ENCODE assay signal across 30 mouse cellular contexts in the genomic region with DNA sequence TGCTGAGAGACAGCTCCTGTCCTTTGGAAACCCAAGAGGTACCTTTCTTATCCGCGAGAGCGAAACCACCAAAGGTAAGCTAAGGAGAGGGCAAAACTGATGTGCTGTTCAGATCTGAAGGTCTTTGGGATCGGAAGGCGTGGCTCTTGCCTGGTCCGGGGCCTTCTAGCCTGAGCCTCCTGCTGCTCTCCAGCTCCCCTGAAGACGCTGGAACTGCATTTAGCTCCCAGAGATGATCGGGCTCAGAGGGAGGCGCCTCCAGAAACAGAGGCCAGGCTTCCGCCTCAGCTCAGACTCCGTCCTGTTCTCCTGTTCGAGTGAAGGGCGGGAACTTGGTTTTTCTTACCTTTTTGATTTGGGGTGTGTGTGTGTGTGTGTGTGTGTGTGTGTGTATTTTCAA.
DNase-seq lines count a peak whose midpoint lies in the region; ATAC-seq and TF ChIP-seq lines count a peak whose summit lies in the region.
"Had no signal": no experiment of that assay in that cellular context is flagged by ENCODE, and none has a peak within 500 bp of the region (broad histone marks: within the 10 kb centered on the region; RNA-seq: fewer than 3 reads in every experiment).

No protein-coding gene starts in this region.

- no peaks in the 10 kb centered on the region for H3K9me3 ChIP-seq in hindbrain, embryonic 15.5 days
- H3K9me3 ChIP-seq in hindbrain, postnatal 0 days (ENCODE audit: low read length) = no peaks in the 10 kb centered on the region
- H3K9me3 ChIP-seq in stomach, embryonic 14.5 days (ENCODE audit: control insufficient read depth, low read depth, low read length) = no peaks in the 10 kb centered on the region
- H3K9me3 ChIP-seq in stomach, postnatal 0 days (ENCODE audit: control insufficient read depth, low read length) = no peaks in the 10 kb centered on the region
- no peaks in the 10 kb centered on the region for H3K9me3 ChIP-seq in midbrain, embryonic 16.5 days (replicated peaks; ENCODE audit: control insufficient read depth, low read length, poor library complexity, severe bottlenecking)
- H3K9me3 ChIP-seq: embryonic facial prominence, embryonic 15.5 days; heart, embryonic 12.5 days; limb, embryonic 13.5 days; liver, embryonic 12.5 days; midbrain, embryonic 12.5 days; stomach, embryonic 15.5 days had no signal

- no peak for DNase-seq in hindbrain, postnatal 0 days (ENCODE audit: low spot score)
- DNase-seq in stomach, postnatal 0 days (ENCODE audit: low spot score) = no peak
- DNase-seq in layer of hippocampus, adult 18-20 months (ENCODE audit: low spot score in 2 of 2) = no peak
- DNase-seq in right cerebral cortex, postnatal 4 days = no peak
- DNase-seq: adrenal gland, postnatal 25 days; cerebellum, adult 8-10 months; cerebellum, postnatal 36 days; embryo, embryonic 11 days; gastrocnemius, postnatal 25 days; heart, adult 18-20 months; heart, postnatal 10 days; kidney, adult 9 months; kidney, postnatal 25 days; lung, adult 18-20 months; lung, postnatal 10 days; retina, postnatal 1 day; right cerebral cortex, postnatal 25 days; thymus, adult 18-20 months; thymus, postnatal 4 days had no signal

- 88% methylated on average over 13 of the region's 13 CpGs for WGBS in hindbrain, embryonic 15.5 days
- WGBS in hindbrain, postnatal 0 days = 85% methylated on average over 13 of the region's 13 CpGs
- 93% methylated on average over 13 of the region's 13 CpGs for WGBS in stomach, embryonic 14.5 days
- WGBS in stomach, postnatal 0 days = 87% methylated on average over 13 of the region's 13 CpGs
- WGBS in midbrain, embryonic 16.5 days = 86% methylated on average over 13 of the region's 13 CpGs

- ATAC-seq in hindbrain, embryonic 15.5 days (ENCODE audit: low FRiP score, low read depth) = no peak
- ATAC-seq in hindbrain, postnatal 0 days = no peak
- ATAC-seq in stomach, embryonic 14.5 days (ENCODE audit: insufficient number of reproducible peaks, insufficient read depth, low FRiP score, low read depth) = no peak
- ATAC-seq in stomach, postnatal 0 days (ENCODE audit: low FRiP score, low TSS enrichment) = no peak
- no peak for ATAC-seq in midbrain, embryonic 16.5 days
- ATAC-seq: forebrain, embryonic 16.5 days; inflammation-experienced regulatory T-cells, adult 6 months; liver, embryonic 12.5 days had no signal

- H3K27ac ChIP-seq in hindbrain, embryonic 15.5 days (replicated peaks) = peak overlapping the region; percentile 66
- H3K27ac ChIP-seq in hindbrain, postnatal 0 days = no peak overlapping the region
- H3K27ac ChIP-seq in stomach, embryonic 14.5 days (ENCODE audit: low read length) = peak overlapping the region; percentile 24; the same call in 1 of the 2 replicates
- H3K27ac ChIP-seq in stomach, postnatal 0 days (replicated peaks) = no peak overlapping the region
- H3K27ac ChIP-seq in midbrain, embryonic 16.5 days (ENCODE audit: low read length) = 0 out of 2 replicates have a peak overlapping the region, but pooled peaks have one; percentile 29
- H3K27ac ChIP-seq: embryonic facial prominence, embryonic 15.5 days; limb, embryonic 13.5 days; liver, embryonic 12.5 days had no signal

- no peak overlapping the region for H3K9ac ChIP-seq in hindbrain, embryonic 15.5 days
- H3K9ac ChIP-seq in hindbrain, postnatal 0 days (replicated peaks; ENCODE audit: low read length) = no peak overlapping the region
- no peak overlapping the region for H3K9ac ChIP-seq in stomach, embryonic 14.5 days (replicated peaks; ENCODE audit: low read depth, low read length)
- H3K9ac ChIP-seq in stomach, postnatal 0 days (ENCODE audit: low read length) = no peak overlapping the region
- H3K9ac ChIP-seq in midbrain, embryonic 16.5 days (ENCODE audit: low read depth, low read length) = no peak overlapping the region
- H3K9ac ChIP-seq: embryonic facial prominence, embryonic 15.5 days; heart, embryonic 12.5 days; limb, embryonic 13.5 days; liver, embryonic 12.5 days; midbrain, embryonic 12.5 days; stomach, embryonic 15.5 days had no signal

- no peak overlapping the region for H3K4me3 ChIP-seq in hindbrain, embryonic 15.5 days
- H3K4me3 ChIP-seq in hindbrain, postnatal 0 days (ENCODE audit: low read length) = no peak overlapping the region
- no peak overlapping the region for H3K4me3 ChIP-seq in stomach, embryonic 14.5 days (ENCODE audit: low read depth, low read length)
- H3K4me3 ChIP-seq in stomach, postnatal 0 days (ENCODE audit: low read depth, low read length) = no peak overlapping the region
- H3K4me3 ChIP-seq in midbrain, embryonic 16.5 days (ENCODE audit: low read depth, low read length) = no peak overlapping the region
- H3K4me3 ChIP-seq: embryonic facial prominence, embryonic 15.5 days; heart, embryonic 12.5 days; limb, embryonic 13.5 days; liver, embryonic 12.5 days; midbrain, embryonic 12.5 days; stomach, embryonic 15.5 days had no signal

- H3K36me3 ChIP-seq in hindbrain, embryonic 15.5 days = peaks cover 6% of the 10 kb centered on the region
- H3K36me3 ChIP-seq in hindbrain, postnatal 0 days (ENCODE audit: insufficient read depth, low read length) = peaks cover 19% of the 10 kb centered on the region; the same call in 1 of the 2 replicates
- no peaks in the 10 kb centered on the region; the same call in 1 of the 2 replicates for H3K36me3 ChIP-seq in stomach, embryonic 14.5 days (ENCODE audit: control insufficient read depth, insufficient read depth, low read length)
- no peaks in the 10 kb centered on the region for H3K36me3 ChIP-seq in stomach, postnatal 0 days (ENCODE audit: control insufficient read depth, insufficient read depth, low read length)
- H3K36me3 ChIP-seq in midbrain, embryonic 16.5 days (ENCODE audit: control insufficient read depth, insufficient read depth, low read length) = peaks cover 3% of the 10 kb centered on the region; the same call in 1 of the 2 replicates
- H3K36me3 ChIP-seq: stomach, embryonic 15.5 days had no signal

- no peak for TF ChIP-seq EP300 in stomach, postnatal 0 days (optimal IDR thresholded peaks at IDR 0.05)

- H3K4me2 ChIP-seq in hindbrain, embryonic 15.5 days = no peak overlapping the region
- H3K4me2 ChIP-seq in hindbrain, postnatal 0 days (ENCODE audit: low read depth, low read length) = no peak overlapping the region
- no peak overlapping the region for H3K4me2 ChIP-seq in stomach, embryonic 14.5 days (replicated peaks; ENCODE audit: low read depth, low read length)
- no peak overlapping the region for H3K4me2 ChIP-seq in stomach, postnatal 0 days (replicated peaks; ENCODE audit: low read depth)
- no peak overlapping the region for H3K4me2 ChIP-seq in midbrain, embryonic 16.5 days (ENCODE audit: low read length)
- H3K4me2 ChIP-seq: embryonic facial prominence, embryonic 15.5 days; heart, embryonic 12.5 days; limb, embryonic 13.5 days; liver, embryonic 12.5 days; midbrain, embryonic 12.5 days; stomach, embryonic 15.5 days had no signal

- H3K27me3 ChIP-seq in hindbrain, embryonic 15.5 days = no peaks in the 10 kb centered on the region
- H3K27me3 ChIP-seq in hindbrain, postnatal 0 days (ENCODE audit: insufficient read depth, low read length) = no peaks in the 10 kb centered on the region
- H3K27me3 ChIP-seq in stomach, embryonic 14.5 days (ENCODE audit: control insufficient read depth, insufficient read depth, low read length) = no peaks in the 10 kb centered on the region
- H3K27me3 ChIP-seq in stomach, postnatal 0 days (ENCODE audit: control insufficient read depth, insufficient read depth, low read length) = no peaks in the 10 kb centered on the region
- no peaks in the 10 kb centered on the region for H3K27me3 ChIP-seq in midbrain, embryonic 16.5 days (ENCODE audit: control insufficient read depth, insufficient read depth, low read depth, low read length)
- H3K27me3 ChIP-seq: embryonic facial prominence, embryonic 15.5 days; heart, embryonic 12.5 days; limb, embryonic 13.5 days; liver, embryonic 12.5 days; midbrain, embryonic 12.5 days; stomach, embryonic 15.5 days had no signal

- H3K4me1 ChIP-seq in hindbrain, embryonic 15.5 days (replicated peaks) = peaks cover 67% of the 10 kb centered on the region
- H3K4me1 ChIP-seq in hindbrain, postnatal 0 days (ENCODE audit: insufficient read depth, low read length) = no peaks in the 10 kb centered on the region
- peaks cover 20% of the 10 kb centered on the region; the same call in 1 of the 2 replicates for H3K4me1 ChIP-seq in stomach, embryonic 14.5 days (ENCODE audit: control insufficient read depth, insufficient read depth, low read length)
- no peaks in the 10 kb centered on the region for H3K4me1 ChIP-seq in stomach, postnatal 0 days (replicated peaks; ENCODE audit: control insufficient read depth, insufficient read depth)
- H3K4me1 ChIP-seq in midbrain, embryonic 16.5 days (ENCODE audit: control insufficient read depth, insufficient read depth, low read length) = peaks cover 29% of the 10 kb centered on the region
- H3K4me1 ChIP-seq: liver, embryonic 12.5 days had no signal

- no peak for TF ChIP-seq CTCF in hindbrain, postnatal 0 days (IDR thresholded peaks at IDR 0.05; ENCODE audit: low read depth)
- no peak for TF ChIP-seq CTCF in stomach, postnatal 0 days (IDR thresholded peaks at IDR 0.05; ENCODE audit: low read depth)

Comparison
In these comparisons a context has a peak if more than half of its experiments do, and no peak if none do; other contexts are left out.
1. H3K27ac ChIP-seq: peak in hindbrain, embryonic 15.5 days (single experiment), stomach, embryonic 14.5 days (single experiment) and midbrain, embryonic 16.5 days (single experiment); none in hindbrain, postnatal 0 days (single experiment) and stomach, postnatal 0 days (single experiment).